Mouse (Mus musculus) embryo, embryonic 9.5 days (tissue): ENCODE measurements around the gene Ggt6.
"Not testable (repeated sequence)": the region's sequence is repeated elsewhere in the genome, so short reads cannot be mapped to it uniquely, and the experiment has no call there.

Experiments
- DNase-seq: peaks from one replicate; pipeline ENCODE4 v3.0.0-alpha.2; 2017; ENCODE audit errors: extremely low spot score

Gene Ggt6

GRCm38 (mm10) chr11:72410521-72411092 lies 24.7 kb upstream of the Ggt6 start:
- DNase-seq, result peak; percentile 61

- peak; percentile 92 for DNase-seq
Measured at GRCm38 (mm10) chr11:72411093-72411921, 24.0 kb upstream of the Ggt6 start, which contains the start of gene Smtnl2. Smtnl2 (minus strand) TSS chr11:72411713.

GRCm38 (mm10) chr11:72411945-72412344 lies 23.4 kb upstream of the Ggt6 start:
- DNase-seq, result no peak

GRCm38 (mm10) chr11:72413016-72413415 lies 22.3 kb upstream of the Ggt6 start:
- no peak for DNase-seq

- DNase-seq, result no peak
Measured at GRCm38 (mm10) chr11:72413601-72414190, 21.6 kb upstream of the Ggt6 start.

GRCm38 (mm10) chr11:72415155-72415554 lies 20.2 kb upstream of the Ggt6 start:
- DNase-seq, result no peak

- DNase-seq, result no peak
Measured at GRCm38 (mm10) chr11:72416666-72417065, 18.7 kb upstream of the Ggt6 start.

- DNase-seq, result peak; percentile 49
Measured at GRCm38 (mm10) chr11:72417376-72417775, 17.9 kb upstream of the Ggt6 start.

GRCm38 (mm10) chr11:72418227-72418626 lies 17.1 kb upstream of the Ggt6 start:
- DNase-seq, result no peak

GRCm38 (mm10) chr11:72419006-72419405 lies 16.3 kb upstream of the Ggt6 start:
- DNase-seq, result no peak

- DNase-seq, result no peak
Measured at GRCm38 (mm10) chr11:72420460-72421122, 14.7 kb upstream of the Ggt6 start.

GRCm38 (mm10) chr11:72421518-72422278 lies 13.6 kb upstream of the Ggt6 start:
- DNase-seq, result no peak

- no peak for DNase-seq
Measured at GRCm38 (mm10) chr11:72423686-72424085, 11.6 kb upstream of the Ggt6 start.

GRCm38 (mm10) chr11:72425201-72425600 lies 10.1 kb upstream of the Ggt6 start:
- no peak for DNase-seq

GRCm38 (mm10) chr11:72426884-72427283 lies 8.4 kb upstream of the Ggt6 start:
- no peak for DNase-seq

- DNase-seq, result peak; percentile 68
Measured at GRCm38 (mm10) chr11:72428694-72429093, 6.6 kb upstream of the Ggt6 start.

GRCm38 (mm10) chr11:72429288-72429690 lies 6.0 kb upstream of the Ggt6 start:
- peak; percentile 81 for DNase-seq

GRCm38 (mm10) chr11:72430311-72431068 lies 4.8 kb upstream of the Ggt6 start:
- not testable (repeated sequence) for DNase-seq

- DNase-seq, result no peak
Measured at GRCm38 (mm10) chr11:72435694-72436045, 344 bp downstream of the Ggt6 start.

GRCm38 (mm10) chr11:72436271-72436670 lies 945 bp downstream of the Ggt6 start:
- no peak for DNase-seq
